Mouse (Mus musculus) CD4-positive, CD25-positive, alpha-beta regulatory T cell (primary cell): Measurements from ENCODE around the gene Helz. TPM values are rescaled to one million over a fixed set of nuclear protein-coding genes. Genes with fewer than 3 reads are reported as not detected.

ENCODE experiments used
- polyA plus RNA-seq: library from polyadenylated mRNA; unstranded; fragments of 100-300 nt; shearing (Covaris generic); gene quantifications from one replicate; pipeline ENCODE4 v1.2.1, GENCODE M21; 2017

The Helz gene
- polyA plus RNA-seq, result 48.4 TPM

GRCm38 (mm10) chr11:107547351-107548203 lies at the start of gene Helz:
TSS of gene Helz (plus strand) at chr11:107547930.

GRCm38 (mm10) chr11:107716332-107716938 lies 168.7 kb downstream of the Helz start, which contains the start of gene Cacng1:
TSS of gene Cacng1 (minus strand) at chr11:107716522.

Other genes starting within 250 kb of the Helz start
- gene Pitpnc1, start 77.2 kb upstream of the Helz start, polyA plus RNA-seq, result 85.0 TPM
- gene Psmd12, start 68.4 kb upstream of the Helz start, polyA plus RNA-seq, result 123 TPM
- gene Cacng1, start 168.6 kb downstream of the Helz start, polyA plus RNA-seq, result not detected
- not detected for gene Cacng4, start 246.6 kb downstream of the Helz start, polyA plus RNA-seq